Mouse (Mus musculus) c-Kit-positive CD71-negative TER-119-negative erythroid progenitor cells, embryonic 14.5 days (primary cell): ENCODE data around the gene Ackr4.

Experiments
- DNase-seq: peaks from one replicate; pipeline ENCODE4 v3.0.0-alpha.2; 2013; ENCODE audit warnings: low read depth

Ackr4 gene

GRCm38 (mm10) chr9:104106930-104107329 is 19.8 kb downstream of the Ackr4 start:
- no peak for DNase-seq

GRCm38 (mm10) chr9:104104986-104105385 is 21.7 kb downstream of the Ackr4 start:
- no peak for DNase-seq

GRCm38 (mm10) chr9:104102901-104103300 is 23.8 kb downstream of the Ackr4 start:
- no peak for DNase-seq

GRCm38 (mm10) chr9:104102301-104102700 is 24.4 kb downstream of the Ackr4 start:
- no peak for DNase-seq

- no peak for DNase-seq
These were observed 25.3 kb downstream of the Ackr4 start for GRCm38 (mm10) chr9:104101458-104101857.

GRCm38 (mm10) chr9:104100822-104101221 is 25.9 kb downstream of the Ackr4 start:
- no peak for DNase-seq

- no peak for DNase-seq
These were observed 27.7 kb downstream of the Ackr4 start for GRCm38 (mm10) chr9:104099060-104099459.

GRCm38 (mm10) chr9:104098256-104098655 is 28.5 kb downstream of the Ackr4 start:
- DNase-seq: no peak

- DNase-seq: no peak
These were observed 33.8 kb downstream of the Ackr4 start for GRCm38 (mm10) chr9:104092945-104093344.

- no peak for DNase-seq
These were observed 38.2 kb downstream of the Ackr4 start for GRCm38 (mm10) chr9:104088555-104088954.

GRCm38 (mm10) chr9:104085730-104086429 is 40.9 kb downstream of the Ackr4 start:
- no peak for DNase-seq

- no peak for DNase-seq
These were observed 46.7 kb downstream of the Ackr4 start for GRCm38 (mm10) chr9:104080038-104080437.

- DNase-seq: peak; percentile 54
These were observed 47.4 kb downstream of the Ackr4 start for GRCm38 (mm10) chr9:104079379-104079778.

GRCm38 (mm10) chr9:104078780-104079179 is 48.0 kb downstream of the Ackr4 start:
- DNase-seq: no peak

GRCm38 (mm10) chr9:104075808-104076207 is 50.9 kb downstream of the Ackr4 start:
- DNase-seq: peak; percentile 25

- DNase-seq: no peak
These were observed 55.7 kb downstream of the Ackr4 start for GRCm38 (mm10) chr9:104070863-104071604.

GRCm38 (mm10) chr9:104070241-104070640 is 56.5 kb downstream of the Ackr4 start:
- no peak for DNase-seq

GRCm38 (mm10) chr9:104064571-104064970 is 62.2 kb downstream of the Ackr4 start:
- DNase-seq: no peak

- DNase-seq: peak; percentile 83
These were observed 63.3 kb downstream of the Ackr4 start, which contains the start of gene Acad11 for GRCm38 (mm10) chr9:104063244-104063961. Acad11 (plus strand) TSS chr9:104063377.

- DNase-seq: no peak
These were observed 64.1 kb downstream of the Ackr4 start, which contains the start of gene Uba5 for GRCm38 (mm10) chr9:104062430-104063243. Uba5 (minus strand) TSS chr9:104063134.

GRCm38 (mm10) chr9:104051028-104051427 is 75.7 kb downstream of the Ackr4 start:
- no peak for DNase-seq

- no peak for DNase-seq
These were observed 83.1 kb downstream of the Ackr4 start for GRCm38 (mm10) chr9:104043676-104044075.
